Mouse (Mus musculus) embryonic facial prominence, embryonic 10.5 days (tissue): ENCODE measurements around the gene Msmp. TPM values are rescaled to one million over a fixed set of nuclear protein-coding genes. Genes with fewer than 3 reads are reported as not detected.
"Not testable (repeated sequence)": the region's sequence is repeated elsewhere in the genome, so short reads cannot be mapped to it uniquely, and the experiment has no call there.

Source experiments
- DNase-seq: peaks from one replicate; pipeline ENCODE4 v3.0.0-alpha.2; 2017; ENCODE audit warnings: low spot score
- H3K27ac ChIP-seq: fragments of 300-500 bp; sonication (generic); replicated peaks from 2 replicates; pipeline ENCODE4 v1.5.1; 2016; ENCODE audit warnings: mild to moderate bottlenecking
- H3K27me3 ChIP-seq: fragments of 300-500 bp; sonication (generic); replicated peaks from 2 replicates; pipeline ENCODE4 v1.6.1; 2016; ENCODE audit warnings: low read depth, mild to moderate bottlenecking; ENCODE audit not compliant: poor library complexity, severe bottlenecking
- H3K36me3 ChIP-seq: fragments of 300-500 bp; sonication (generic); replicated peaks from 2 replicates; pipeline ENCODE4 v1.6.1; 2016; ENCODE audit warnings: mild to moderate bottlenecking, moderate library complexity
- H3K4me1 ChIP-seq: fragments of 300-500 bp; sonication (generic); 2 replicates; pipeline ENCODE4 v1.6.1; 2016
- H3K4me3 ChIP-seq: fragments of 300-500 bp; sonication (generic); 2 replicates; pipeline ENCODE4 v1.5.1; 2016; ENCODE audit warnings: mild to moderate bottlenecking, moderate library complexity
- H3K9me3 ChIP-seq: fragments of 300-500 bp; sonication (generic); 2 replicates; pipeline ENCODE4 v1.6.1; 2016; ENCODE audit warnings: mild to moderate bottlenecking
- WGBS: fragments of 180-500 bp; shearing (Covaris S2); methylation state at CpG from one replicate; pipeline ENCODE4 v1.1.7; 2016; 5-methylcytosine and 5-hydroxymethylcytosine counted together
- polyA plus RNA-seq: library from polyadenylated mRNA; unstranded; fragments of >200 nt; fragmentation: Nextera tagmentation; extraction: Ambion mirVana; gene quantifications from 2 replicates; pipeline ENCODE4 v1.2.1, GENCODE M21; 2016

Msmp gene
- polyA plus RNA-seq, 1 experiment from 2014 or later = 0.34 TPM

- H3K4me1 ChIP-seq = peaks cover 44% of the 10 kb centered on the region
- 94% methylated on average over 7 of the region's 7 CpGs for WGBS
- H3K36me3 ChIP-seq = peaks cover 70% of the 10 kb centered on the region
- peaks cover 5% of the 10 kb centered on the region for H3K9me3 ChIP-seq
- no peak overlapping the region for H3K27ac ChIP-seq
- no peak overlapping the region for H3K4me3 ChIP-seq
- no peaks in the 10 kb centered on the region for H3K27me3 ChIP-seq
- no peak for DNase-seq
Observed at GRCm38 (mm10) chr4:43555926-43556325, 28.4 kb downstream of the Msmp start.

DNA sequence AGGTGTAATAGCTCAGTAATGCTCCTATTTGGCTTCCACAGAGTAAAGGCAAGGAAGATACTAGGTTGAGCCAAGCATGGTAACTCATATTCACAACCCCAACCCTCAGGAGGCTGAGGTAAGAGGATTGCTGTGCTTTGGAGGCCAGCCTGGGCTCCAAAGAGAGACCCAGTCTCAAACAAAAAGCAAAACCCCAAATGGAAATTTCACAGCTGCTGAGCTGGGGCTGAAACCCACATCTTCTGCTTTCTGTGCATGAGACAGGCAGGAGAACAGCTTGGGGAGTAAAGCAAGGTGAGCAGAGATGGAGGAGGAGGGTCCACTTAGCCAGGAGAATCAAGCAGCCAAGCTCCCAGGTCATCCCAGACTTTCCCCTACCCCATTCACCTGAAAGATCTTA lies 30.4 kb downstream of the Msmp start:
- no peak for DNase-seq
- Histone ChIP-seq H3K4me1 (peaks cover 24% of the 10 kb centered on the region), H3K27ac (no peak overlapping the region), H3K27me3 (no peaks in the 10 kb centered on the region), H3K4me3 (no peak overlapping the region), H3K9me3 (peaks cover 5% of the 10 kb centered on the region), H3K36me3 (peaks cover 91% of the 10 kb centered on the region)

DNA sequence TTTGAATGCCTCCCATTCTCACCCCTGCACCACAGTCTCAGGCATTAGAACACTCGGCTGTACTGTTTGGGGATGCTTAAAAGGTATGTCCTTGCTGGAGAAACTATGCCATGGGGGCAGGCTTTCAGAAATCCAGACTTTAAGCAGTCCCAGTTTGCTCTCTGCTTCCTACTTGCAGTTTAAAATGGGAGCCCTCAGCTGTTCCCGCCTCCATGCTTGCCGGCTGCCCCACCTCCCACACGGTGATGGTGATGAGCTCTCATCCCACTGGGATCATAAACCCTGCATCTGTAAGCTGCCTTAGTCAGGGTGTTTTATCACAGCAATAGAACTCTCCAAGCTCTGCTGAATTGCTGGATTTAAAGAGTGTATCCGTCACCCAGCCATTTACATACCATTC lies 31.9 kb downstream of the Msmp start:
- Histone ChIP-seq H3K27ac (no peak overlapping the region), H3K4me1 (peaks cover 9% of the 10 kb centered on the region), H3K4me3 (no peak overlapping the region), H3K9me3 (peaks cover 5% of the 10 kb centered on the region), H3K27me3 (no peaks in the 10 kb centered on the region), H3K36me3 (peaks cover 100% of the 10 kb centered on the region)
- WGBS = 96% methylated on average over 5 of the region's 5 CpGs
- DNase-seq = no peak

- 93% methylated on average over 6 of the region's 6 CpGs for WGBS
- not testable (repeated sequence) for DNase-seq
- peaks cover 100% of the 10 kb centered on the region for H3K36me3 ChIP-seq
Observed at GRCm38 (mm10) chr4:43551854-43552253, 32.4 kb downstream of the Msmp start.

GRCm38 (mm10) chr4:43549055-43549454 lies 35.2 kb downstream of the Msmp start:
- Histone ChIP-seq H3K27ac (no peak overlapping the region), H3K27me3 (no peaks in the 10 kb centered on the region), H3K4me1 (no peaks in the 10 kb centered on the region), H3K9me3 (peaks cover 5% of the 10 kb centered on the region), H3K36me3 (peaks cover 100% of the 10 kb centered on the region), H3K4me3 (no peak overlapping the region)
- 89% methylated on average over 12 of the region's 12 CpGs for WGBS
- no peak for DNase-seq

More at GRCm38 (mm10) chr4:43551854-43552253, 32.4 kb downstream of the Msmp start:
- H3K27ac ChIP-seq, H3K27me3 ChIP-seq, H3K9me3 ChIP-seq, H3K4me1 ChIP-seq, H3K4me3 ChIP-seq: not testable (repeated sequence)

GRCm38 (mm10) chr4:43547160-43547559 lies 37.1 kb downstream of the Msmp start:
- Histone ChIP-seq H3K9me3 (peaks cover 2% of the 10 kb centered on the region), H3K4me3 (no peak overlapping the region), H3K27me3 (no peaks in the 10 kb centered on the region), H3K27ac (no peak overlapping the region), H3K4me1 (peaks cover 7% of the 10 kb centered on the region; the same call in 1 of the 2 replicates), H3K36me3 (peaks cover 100% of the 10 kb centered on the region)
- no peak for DNase-seq
- 95% methylated on average over 8 of the region's 8 CpGs for WGBS

DNA sequence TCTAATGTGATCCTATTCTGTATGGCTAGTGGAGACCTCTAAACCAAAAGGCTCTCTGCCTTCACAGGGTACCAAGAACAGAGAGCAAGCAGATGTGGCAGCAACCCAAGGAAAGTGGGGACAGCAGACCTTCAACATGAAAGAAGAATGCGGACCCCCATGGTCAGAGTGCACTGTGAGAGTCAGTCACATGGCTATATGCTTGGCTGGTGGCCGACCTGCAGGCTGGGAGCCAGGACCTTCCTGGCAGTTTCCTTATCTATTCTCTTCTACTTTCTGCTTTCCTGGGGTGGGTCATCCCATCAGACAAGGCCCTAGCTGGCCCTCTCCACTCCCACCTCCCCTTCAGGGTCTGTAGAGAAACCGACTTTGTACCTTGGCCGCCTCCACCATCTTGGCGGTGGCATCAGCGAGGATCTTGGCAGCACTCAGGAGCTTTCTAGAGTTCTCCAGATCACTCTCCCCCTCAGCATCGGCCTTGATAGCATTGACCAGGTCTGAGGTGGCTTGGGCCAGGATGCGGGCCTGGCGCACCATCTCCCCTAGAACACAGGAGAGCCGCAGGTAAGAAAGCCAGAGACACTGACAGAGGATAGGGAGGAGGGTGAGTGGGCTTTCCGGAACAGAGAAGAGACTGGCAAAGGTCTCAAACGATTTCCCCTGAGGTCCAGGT lies 37.8 kb downstream of the Msmp start:
- H3K36me3 ChIP-seq = peaks cover 100% of the 10 kb centered on the region
- no peaks in the 10 kb centered on the region for H3K9me3 ChIP-seq
- no peaks in the 10 kb centered on the region for H3K27me3 ChIP-seq
- WGBS = 94% methylated on average over 12 of the region's 12 CpGs
- H3K27ac ChIP-seq = no peak overlapping the region
- H3K4me3 ChIP-seq = no peak overlapping the region
- DNase-seq = no peak
- peaks cover 10% of the 10 kb centered on the region; the same call in 1 of the 2 replicates for H3K4me1 ChIP-seq

GRCm38 (mm10) chr4:43542044-43542443 lies 42.2 kb downstream of the Msmp start:
- Histone ChIP-seq H3K4me1 (peaks cover 10% of the 10 kb centered on the region; the same call in 1 of the 2 replicates), H3K9me3 (no peaks in the 10 kb centered on the region), H3K36me3 (peaks cover 100% of the 10 kb centered on the region), H3K4me3 (no peak overlapping the region), H3K27me3 (no peaks in the 10 kb centered on the region), H3K27ac (no peak overlapping the region)
- DNase-seq = no peak
- 56% methylated on average over 3 of the region's 3 CpGs for WGBS

DNA sequence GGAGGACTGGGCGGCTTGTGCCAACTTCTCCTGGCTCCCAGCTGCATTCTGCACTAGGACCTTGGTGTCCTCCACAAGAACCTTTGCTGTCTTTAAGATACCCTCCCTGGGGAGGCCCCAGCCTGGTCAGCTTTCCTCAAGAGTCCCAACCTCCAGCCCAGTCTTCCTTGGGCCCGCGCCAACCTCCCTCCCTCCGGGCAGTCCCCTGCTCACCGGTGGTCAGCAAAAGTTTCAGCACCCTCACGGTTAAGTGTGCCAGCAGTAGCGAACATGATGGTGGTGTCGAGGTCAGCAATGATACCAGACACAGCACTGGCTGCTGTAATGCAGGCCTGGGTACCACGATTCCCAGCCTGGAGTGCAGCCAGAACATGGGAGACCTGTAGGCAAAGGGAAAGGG lies 48.3 kb downstream of the Msmp start:
- 94% methylated on average over 9 of the region's 9 CpGs for WGBS
- Histone ChIP-seq H3K4me1 (no peaks in the 10 kb centered on the region), H3K36me3 (peaks cover 100% of the 10 kb centered on the region), H3K27ac (no peak overlapping the region), H3K27me3 (no peaks in the 10 kb centered on the region), H3K9me3 (no peaks in the 10 kb centered on the region), H3K4me3 (no peak overlapping the region)
- DNase-seq = no peak

DNA sequence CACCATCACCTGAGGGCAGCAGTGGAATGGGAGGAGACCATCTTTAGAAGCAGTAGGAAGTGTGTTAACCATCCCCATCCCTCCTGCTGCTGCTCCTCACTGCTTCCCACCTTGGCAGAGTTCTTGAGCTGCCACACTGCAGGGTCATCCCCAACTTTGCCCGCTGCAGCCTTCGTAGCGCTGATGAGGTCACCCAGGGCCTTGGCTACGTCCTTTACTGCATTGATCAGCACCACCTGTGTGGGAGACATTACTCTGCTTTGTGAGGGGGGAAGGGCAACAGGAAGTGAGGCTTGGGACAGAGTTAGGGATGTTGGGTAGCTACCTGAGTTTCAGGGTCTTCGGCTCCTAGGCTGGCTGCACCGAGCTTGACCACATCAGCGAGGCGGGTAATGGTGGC lies 48.7 kb downstream of the Msmp start:
- 89% methylated on average over 8 of the region's 8 CpGs for WGBS
- peaks cover 100% of the 10 kb centered on the region for H3K36me3 ChIP-seq
- no peaks in the 10 kb centered on the region for H3K9me3 ChIP-seq
- H3K27ac ChIP-seq = no peak overlapping the region
- H3K4me1 ChIP-seq = no peaks in the 10 kb centered on the region
- no peaks in the 10 kb centered on the region for H3K27me3 ChIP-seq
- no peak overlapping the region for H3K4me3 ChIP-seq
- DNase-seq = no peak

GRCm38 (mm10) chr4:43533270-43533669 lies 51.0 kb downstream of the Msmp start:
- Histone ChIP-seq H3K4me1 (no peaks in the 10 kb centered on the region), H3K4me3 (no peak overlapping the region), H3K9me3 (no peaks in the 10 kb centered on the region), H3K27me3 (no peaks in the 10 kb centered on the region), H3K36me3 (peaks cover 79% of the 10 kb centered on the region), H3K27ac (no peak overlapping the region)
- no peak for DNase-seq
- WGBS = 82% methylated on average over 9 of the region's 9 CpGs
